Mouse (Mus musculus) neural tube, embryonic 14.5 days (tissue): ENCODE data around the gene Gsg1l. TPM values are rescaled to one million over a fixed set of nuclear protein-coding genes. Genes with fewer than 3 reads are reported as not detected.
A peak's percentile ranks its signal among the peaks of the same experiment; 100 is the strongest.

Experiments used
- ATAC-seq: fragments of 200-750 bp; cut with Nextera tagmentation; 2 replicates; pipeline ENCODE4 v1.8.0; 2017; ENCODE audit warnings: low read depth, mild to moderate bottlenecking, moderate TSS enrichment, moderate library complexity
- H3K27ac ChIP-seq: fragments of 300-500 bp; sonication (generic); 2 replicates; pipeline ENCODE4 v1.5.1; 2014; ENCODE audit warnings: low read depth, mild to moderate bottlenecking, control low read depth, low read length, moderate library complexity, mixed read lengths
- H3K27me3 ChIP-seq: fragments of 300-500 bp; sonication (generic); 2 replicates; pipeline ENCODE4 v1.6.1; 2014; ENCODE audit warnings: low read length; ENCODE audit not compliant: control insufficient read depth, insufficient read depth
- H3K36me3 ChIP-seq: fragments of 300-500 bp; sonication (generic); 2 replicates; pipeline ENCODE4 v1.6.1; 2014; ENCODE audit warnings: low read length, mixed read lengths; ENCODE audit not compliant: control insufficient read depth, insufficient read depth
- H3K4me1 ChIP-seq: fragments of 300-500 bp; sonication (generic); 2 replicates; pipeline ENCODE4 v1.6.1; 2014; ENCODE audit warnings: low read length; ENCODE audit not compliant: control insufficient read depth, insufficient read depth
- H3K4me2 ChIP-seq: fragments of 300-500 bp; sonication (generic); 2 replicates; pipeline ENCODE4 v1.6.1; 2014; ENCODE audit warnings: mild to moderate bottlenecking, low read depth, low read length, control low read depth
- H3K4me3 ChIP-seq: fragments of 300-500 bp; sonication (generic); 2 replicates; pipeline ENCODE4 v1.5.1; 2014; ENCODE audit warnings: low read depth, low read length, control low read depth, mixed read lengths
- H3K9ac ChIP-seq: fragments of 300-500 bp; sonication (generic); replicated peaks from 2 replicates; pipeline ENCODE4 v1.6.1; 2014; ENCODE audit warnings: low read depth, mild to moderate bottlenecking, control low read depth, low read length, mixed read lengths
- H3K9me3 ChIP-seq: fragments of 300-500 bp; sonication (generic); 2 replicates; pipeline ENCODE4 v1.6.1; 2016; ENCODE audit warnings: low read length; ENCODE audit not compliant: control insufficient read depth
- WGBS: fragments of 180-500 bp; shearing (Covaris S2); extraction: QIAGEN DNeasy Blood & Tissue Kit; methylation state at CpG from one replicate; pipeline ENCODE4 v1.1.7; 2014; 5-methylcytosine and 5-hydroxymethylcytosine counted together
- polyA plus RNA-seq: library from polyadenylated mRNA; unstranded; fragments of >200 nt; fragmentation: Nextera tagmentation; extraction: Ambion mirVana; gene quantifications from 2 replicates; pipeline ENCODE4 v1.2.1, GENCODE M21; 2014

Gene Gsg1l
- polyA plus RNA-seq, 1 experiment from 2014 or later, result 14.5 TPM

GRCm38 (mm10) chr7:125871404-125872201, 210.6 kb downstream of the Gsg1l start:
- ATAC-seq, result peak; percentile 75; the same call in 1 of the 2 replicates
- H3K9ac ChIP-seq, result no peak overlapping the region
- H3K4me2 ChIP-seq, result no peak overlapping the region
- no peaks in the 10 kb centered on the region for H3K27me3 ChIP-seq
- peaks cover 21% of the 10 kb centered on the region for H3K4me1 ChIP-seq
- H3K27ac ChIP-seq, result peak overlapping the region; percentile 48; the same call in 1 of the 2 replicates
- 22% methylated on average over 12 of the region's 12 CpGs for WGBS
- no peaks in the 10 kb centered on the region for H3K36me3 ChIP-seq
- H3K4me3 ChIP-seq, result no peak overlapping the region
- no peaks in the 10 kb centered on the region for H3K9me3 ChIP-seq

GRCm38 (mm10) chr7:125868570-125868969, 213.6 kb downstream of the Gsg1l start:
- no peak for ATAC-seq
- WGBS, result 77% methylated on average over 3 of the region's 3 CpGs
- Histone ChIP-seq H3K9ac (no peak overlapping the region), H3K4me2 (no peak overlapping the region), H3K27me3 (no peaks in the 10 kb centered on the region), H3K9me3 (no peaks in the 10 kb centered on the region), H3K4me3 (no peak overlapping the region), H3K36me3 (no peaks in the 10 kb centered on the region), H3K4me1 (peaks cover 42% of the 10 kb centered on the region), H3K27ac (no peak overlapping the region)

- Histone ChIP-seq H3K4me3 (no peak overlapping the region), H3K9ac (peak overlapping the region; percentile 25; the same call in 1 of the 2 replicates), H3K27me3 (no peaks in the 10 kb centered on the region), H3K4me1 (peaks cover 24% of the 10 kb centered on the region), H3K9me3 (no peaks in the 10 kb centered on the region), H3K4me2 (no peak overlapping the region), H3K36me3 (no peaks in the 10 kb centered on the region), H3K27ac (peak overlapping the region; percentile 76)
- 12% methylated on average over 11 of the region's 11 CpGs for WGBS
- peak; percentile 69 for ATAC-seq
Observed at GRCm38 (mm10) chr7:125865234-125865633, 217.0 kb downstream of the Gsg1l start.

GRCm38 (mm10) chr7:125864026-125864425, 218.2 kb downstream of the Gsg1l start:
- Histone ChIP-seq H3K4me2 (no peak overlapping the region), H3K9me3 (no peaks in the 10 kb centered on the region), H3K36me3 (no peaks in the 10 kb centered on the region), H3K4me1 (peaks cover 24% of the 10 kb centered on the region), H3K9ac (no peak overlapping the region), H3K27ac (peak overlapping the region; percentile 45; the same call in 1 of the 2 replicates), H3K4me3 (no peak overlapping the region), H3K27me3 (no peaks in the 10 kb centered on the region)
- WGBS, result 31% methylated on average over 1 of the region's 1 CpGs
- ATAC-seq, result no peak

- Histone ChIP-seq H3K36me3 (no peaks in the 10 kb centered on the region), H3K27me3 (no peaks in the 10 kb centered on the region), H3K9ac (no peak overlapping the region), H3K4me2 (no peak overlapping the region), H3K4me1 (peaks cover 18% of the 10 kb centered on the region), H3K9me3 (no peaks in the 10 kb centered on the region), H3K4me3 (no peak overlapping the region), H3K27ac (no peak overlapping the region)
- ATAC-seq, result no peak
- 93% methylated on average over 9 of the region's 9 CpGs for WGBS
Observed at GRCm38 (mm10) chr7:125860421-125860820, 221.8 kb downstream of the Gsg1l start.

- peaks cover 9% of the 10 kb centered on the region for H3K4me1 ChIP-seq
- H3K27ac ChIP-seq, result no peak overlapping the region
- H3K4me3 ChIP-seq, result no peak overlapping the region
- no peak overlapping the region for H3K9ac ChIP-seq
- no peaks in the 10 kb centered on the region for H3K9me3 ChIP-seq
- H3K36me3 ChIP-seq, result no peaks in the 10 kb centered on the region
- H3K4me2 ChIP-seq, result no peak overlapping the region
- WGBS, result 74% methylated on average over 3 of the region's 3 CpGs
- H3K27me3 ChIP-seq, result no peaks in the 10 kb centered on the region
- no peak for ATAC-seq
Observed at GRCm38 (mm10) chr7:125859564-125859963, 222.6 kb downstream of the Gsg1l start.

GRCm38 (mm10) chr7:125847528-125847866, 234.7 kb downstream of the Gsg1l start:
- Histone ChIP-seq H3K27me3 (no peaks in the 10 kb centered on the region), H3K27ac (no peak overlapping the region), H3K9me3 (no peaks in the 10 kb centered on the region), H3K4me3 (no peak overlapping the region), H3K4me1 (no peaks in the 10 kb centered on the region), H3K4me2 (no peak overlapping the region), H3K9ac (no peak overlapping the region), H3K36me3 (no peaks in the 10 kb centered on the region)
- ATAC-seq, result no peak
- 100% methylated on average over 2 of the region's 2 CpGs for WGBS

- ATAC-seq, result no peak
- Histone ChIP-seq H3K9me3 (no peaks in the 10 kb centered on the region), H3K4me2 (no peak overlapping the region), H3K27ac (no peak overlapping the region), H3K9ac (no peak overlapping the region), H3K36me3 (no peaks in the 10 kb centered on the region), H3K4me1 (no peaks in the 10 kb centered on the region), H3K27me3 (no peaks in the 10 kb centered on the region), H3K4me3 (no peak overlapping the region)
- 81% methylated on average over 8 of the region's 8 CpGs for WGBS
Observed at GRCm38 (mm10) chr7:125846866-125847527, 235.2 kb downstream of the Gsg1l start.

- 59% methylated on average over 1 of the region's 1 CpGs for WGBS
- no peak overlapping the region for H3K4me2 ChIP-seq
- no peaks in the 10 kb centered on the region for H3K27me3 ChIP-seq
- no peak overlapping the region for H3K4me3 ChIP-seq
- H3K9me3 ChIP-seq, result no peaks in the 10 kb centered on the region
- no peak for ATAC-seq
- H3K27ac ChIP-seq, result no peak overlapping the region
- H3K4me1 ChIP-seq, result no peaks in the 10 kb centered on the region
- no peak overlapping the region for H3K9ac ChIP-seq
- H3K36me3 ChIP-seq, result no peaks in the 10 kb centered on the region
Observed at GRCm38 (mm10) chr7:125845611-125846010, 236.6 kb downstream of the Gsg1l start.
